Mouse (Mus musculus): ENCODE measurements around the gene Fam53b.

DNA sequence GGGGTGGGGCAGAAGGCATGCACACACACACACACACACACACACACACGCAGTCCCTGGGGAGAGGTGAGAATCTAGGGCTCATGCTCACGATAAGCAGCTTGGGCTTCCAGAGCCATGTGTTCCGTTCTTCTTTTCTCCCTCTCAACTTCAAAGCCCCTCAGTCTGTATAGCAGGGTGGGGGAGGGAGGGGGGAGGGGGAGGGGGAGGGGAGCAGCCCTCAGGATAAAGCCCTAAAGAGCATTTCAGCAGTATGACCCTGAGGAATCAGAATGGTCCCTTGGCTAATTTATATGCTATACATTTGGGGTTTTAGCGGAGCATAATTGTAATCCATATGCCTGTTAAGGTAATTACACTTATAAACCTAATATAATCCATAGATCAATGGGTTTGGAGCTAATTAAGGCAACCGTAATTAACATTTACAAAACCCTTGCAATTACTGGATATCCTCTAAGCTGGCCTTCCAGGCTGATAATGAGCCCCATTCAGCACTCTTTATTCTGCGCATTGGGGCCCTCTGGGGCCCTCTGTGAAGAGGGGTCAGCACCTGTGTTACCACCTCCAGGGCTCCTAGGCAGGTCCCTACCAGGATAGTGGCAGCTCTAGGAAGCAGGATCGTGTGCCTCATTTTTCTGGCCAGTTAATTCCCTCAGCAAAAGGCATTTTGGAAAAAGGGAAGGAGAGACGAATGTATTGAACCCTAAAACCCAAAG lies 147.9 kb downstream of the Fam53b start:
- TF ChIP-seq CTCF (IDR thresholded peaks at IDR 0.05; ENCODE audit: low read depth, low read length), result no peak
- no peak for TF ChIP-seq POLR2A (IDR thresholded peaks at IDR 0.05; ENCODE audit: borderline replicate concordance, low read depth, low read length)
